ENCODE assay signal across 8 mouse cellular contexts in the genomic region with DNA sequence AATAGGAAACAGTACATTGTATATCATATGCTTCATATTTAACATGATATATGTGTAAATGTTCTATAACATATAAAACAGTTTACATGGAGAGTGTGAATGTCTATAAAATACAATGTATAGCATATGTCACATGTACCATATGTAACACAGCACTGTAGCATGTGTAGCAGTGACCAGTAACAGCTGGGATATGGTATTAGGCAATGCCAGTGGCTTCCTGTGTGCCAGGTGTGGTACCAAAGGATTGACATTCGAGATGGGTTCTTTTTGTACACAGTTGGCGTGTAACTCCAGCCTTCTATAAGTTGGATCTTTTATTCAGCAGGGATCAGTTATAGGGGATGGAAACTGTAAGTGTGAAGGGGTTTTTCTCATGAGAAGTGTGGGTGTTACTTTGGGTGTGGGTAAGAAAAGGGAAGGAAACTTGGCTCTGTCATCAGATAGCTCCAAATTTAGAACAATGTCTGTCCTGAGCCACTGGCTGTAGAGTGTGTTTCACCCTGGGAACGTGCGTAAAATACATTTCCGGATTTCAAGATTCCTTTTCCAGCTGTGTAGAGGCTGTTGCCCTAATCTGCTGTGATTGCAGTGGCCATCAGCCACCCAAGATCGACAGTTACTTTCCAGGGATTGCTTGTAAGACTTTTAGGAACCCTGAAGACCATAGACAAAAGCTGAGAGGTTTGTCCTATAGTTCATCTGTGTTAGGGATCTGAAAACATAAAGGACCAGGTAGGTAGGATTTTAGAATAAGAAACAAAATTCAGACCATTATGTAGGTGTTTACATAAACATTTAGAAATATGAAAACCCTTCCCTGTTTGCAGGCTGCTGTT. TPM values are rescaled to one million over a fixed set of nuclear protein-coding genes. Genes with fewer than 3 reads are reported as not detected.
DNase-seq lines count a peak whose midpoint lies in the region; ATAC-seq and TF ChIP-seq lines count a peak whose summit lies in the region.

No protein-coding gene starts in this region.

- H3K9me3 ChIP-seq in embryonic facial prominence, embryonic 14.5 days (ENCODE audit: control insufficient read depth, low read length), result no peaks in the 10 kb centered on the region
- no peaks in the 10 kb centered on the region for H3K9me3 ChIP-seq in embryonic facial prominence, embryonic 10.5 days
- H3K9me3 ChIP-seq in liver, postnatal 0 days (ENCODE audit: low read length), result no peaks in the 10 kb centered on the region

- peak; percentile 51; the same call in 1 of the 2 replicates for TF ChIP-seq EP300 in liver, postnatal 0 days (IDR thresholded peaks at IDR 0.05; ENCODE audit: low read depth)

- TF ChIP-seq CTCF in liver, postnatal 0 days (IDR thresholded peaks at IDR 0.05; ENCODE audit: low read depth), result no peak

- DNase-seq in embryonic facial prominence, embryonic 14.5 days (ENCODE audit: low spot score), result peak; percentile 40
- no peak for DNase-seq in embryonic facial prominence, embryonic 10.5 days (ENCODE audit: low spot score)
- peak; percentile 64 to 73 for DNase-seq in spleen, postnatal 36 days (ENCODE audit: low spot score in 2 of 2)
- no peak for DNase-seq in spleen, postnatal 4 days (ENCODE audit: low spot score in 2 of 2)
- peak; percentile 13 for DNase-seq in liver, postnatal 0 days
- DNase-seq in telencephalon, adult 2 months (ENCODE audit: low read depth, low spot score), result peak; percentile 53
- DNase-seq in ovary, postnatal 14 days (ENCODE audit: low spot score), result no peak
- no peak for DNase-seq in adrenal gland, postnatal 4 days (ENCODE audit: low spot score in 2 of 2)

- no peaks in the 10 kb centered on the region for H3K27me3 ChIP-seq in embryonic facial prominence, embryonic 14.5 days (replicated peaks; ENCODE audit: control insufficient read depth, insufficient read depth, low read length)
- no peaks in the 10 kb centered on the region for H3K27me3 ChIP-seq in embryonic facial prominence, embryonic 10.5 days (replicated peaks; ENCODE audit: low read depth, poor library complexity, severe bottlenecking)
- no peaks in the 10 kb centered on the region for H3K27me3 ChIP-seq in liver, postnatal 0 days (ENCODE audit: insufficient read depth, low read length)

- no peak overlapping the region; the same call in 1 of the 2 replicates for H3K27ac ChIP-seq in embryonic facial prominence, embryonic 14.5 days (replicated peaks; ENCODE audit: low read depth, low read length)
- no peak overlapping the region for H3K27ac ChIP-seq in embryonic facial prominence, embryonic 10.5 days (replicated peaks)
- H3K27ac ChIP-seq in liver, postnatal 0 days (ENCODE audit: low read depth), result peak overlapping the region; percentile 49

- H3K4me3 ChIP-seq in embryonic facial prominence, embryonic 14.5 days (ENCODE audit: low read depth, low read length), result no peak overlapping the region
- H3K4me3 ChIP-seq in embryonic facial prominence, embryonic 10.5 days, result no peak overlapping the region
- H3K4me3 ChIP-seq in liver, postnatal 0 days (ENCODE audit: low read depth, low read length), result no peak overlapping the region

- no peaks in the 10 kb centered on the region for H3K4me1 ChIP-seq in embryonic facial prominence, embryonic 14.5 days (ENCODE audit: control insufficient read depth, insufficient read depth, low read length)
- H3K4me1 ChIP-seq in embryonic facial prominence, embryonic 10.5 days, result peaks cover 25% of the 10 kb centered on the region
- peaks cover 20% of the 10 kb centered on the region; the same call in 1 of the 2 replicates for H3K4me1 ChIP-seq in liver, postnatal 0 days (ENCODE audit: insufficient read depth)

- no peak overlapping the region for H3K9ac ChIP-seq in embryonic facial prominence, embryonic 14.5 days (ENCODE audit: low read depth, low read length)
- H3K9ac ChIP-seq in liver, postnatal 0 days (replicated peaks), result no peak overlapping the region

- 58% methylated on average over 6 of the region's 6 CpGs for WGBS in embryonic facial prominence, embryonic 14.5 days
- 88% methylated on average over 6 of the region's 6 CpGs for WGBS in embryonic facial prominence, embryonic 10.5 days
- WGBS in liver, postnatal 0 days (ENCODE audit: insufficient replicate concordance), result 32% methylated on average over 6 of the region's 6 CpGs

- H3K36me3 ChIP-seq in embryonic facial prominence, embryonic 14.5 days (ENCODE audit: control insufficient read depth, insufficient read depth, low read length), result no peaks in the 10 kb centered on the region
- peaks cover 12% of the 10 kb centered on the region for H3K36me3 ChIP-seq in embryonic facial prominence, embryonic 10.5 days (replicated peaks)
- H3K36me3 ChIP-seq in liver, postnatal 0 days (replicated peaks; ENCODE audit: insufficient read depth, low read length), result no peaks in the 10 kb centered on the region

- peak; percentile 69 for ATAC-seq in embryonic facial prominence, embryonic 14.5 days (ENCODE audit: low read depth)
- 0 out of 2 replicates have a peak, but pooled peaks have one; percentile 14 for ATAC-seq in liver, postnatal 0 days

- no peak overlapping the region for H3K4me2 ChIP-seq in embryonic facial prominence, embryonic 14.5 days (ENCODE audit: low read depth, low read length)
- H3K4me2 ChIP-seq in liver, postnatal 0 days (ENCODE audit: low read depth, low read length), result 0 out of 2 replicates have a peak overlapping the region, but pooled peaks have one; percentile 6

RNA-seq across cellular contexts. Expression of a gene that starts 29.7 kb away (rescaled TPM):
- polyA plus RNA-seq in embryonic facial prominence, embryonic 14.5 days (2014; fragmentation: Nextera tagmentation; extraction: Ambion mirVana), result 19.0 and 22.4 TPM in 2 replicates
- 16.5 and 17.3 TPM in 2 replicates for polyA plus RNA-seq in embryonic facial prominence, embryonic 10.5 days (2016; fragmentation: Nextera tagmentation; extraction: Ambion mirVana)
- polyA plus RNA-seq in liver, postnatal 0 days (2015; fragmentation: Nextera tagmentation; extraction: Ambion mirVana), result 4.8 and 5.1 TPM in 2 replicates
- 10 to 100 TPM; 64.6 to 65.1 TPM for total RNA-seq in adrenal gland, postnatal 4 days (2021)

Comparison
In these comparisons a context has a peak if more than half of its experiments do, and no peak if none do; other contexts are left out.
1. DNase-seq: peak in embryonic facial prominence, embryonic 14.5 days (single experiment), spleen, postnatal 36 days (2 of 2), liver, postnatal 0 days (single experiment) and telencephalon, adult 2 months (single experiment); none in embryonic facial prominence, embryonic 10.5 days (single experiment), spleen, postnatal 4 days (0 of 2), ovary, postnatal 14 days (single experiment) and adrenal gland, postnatal 4 days (0 of 2).